Mouse (Mus musculus) midbrain, embryonic 11.5 days (tissue): ENCODE data around the gene F8. TPM values are rescaled to one million over a fixed set of nuclear protein-coding genes. Genes with fewer than 3 reads are reported as not detected.
"Not testable (repeated sequence)": the region's sequence is repeated elsewhere in the genome, so short reads cannot be mapped to it uniquely, and the experiment has no call there.

ENCODE experiments used
- ATAC-seq: fragments of 200-750 bp; cut with Nextera tagmentation; 2 replicates; pipeline ENCODE4 v1.8.0; 2017; ENCODE audit warnings: moderate TSS enrichment, moderate library complexity; ENCODE audit not compliant: low FRiP score
- DNase-seq: peaks from one replicate; pipeline ENCODE4 v3.0.0; 2015; ENCODE audit warnings: low spot score; ENCODE audit errors: missing footprints
- H3K27ac ChIP-seq: fragments of 300-500 bp; sonication (generic); 2 replicates; pipeline ENCODE4 v1.5.1; 2014; ENCODE audit warnings: low read depth, low read length
- H3K27me3 ChIP-seq: fragments of 300-500 bp; sonication (generic); 2 replicates; pipeline ENCODE4 v1.6.1; 2014; ENCODE audit warnings: mild to moderate bottlenecking, low read length, moderate library complexity, mixed read lengths; ENCODE audit not compliant: control insufficient read depth, insufficient read depth
- H3K36me3 ChIP-seq: fragments of 300-500 bp; sonication (generic); 2 replicates; pipeline ENCODE4 v1.6.1; 2014; ENCODE audit warnings: mild to moderate bottlenecking, low read length, moderate library complexity, mixed read lengths; ENCODE audit not compliant: control insufficient read depth, insufficient read depth
- H3K4me1 ChIP-seq: fragments of 300-500 bp; sonication (generic); 2 replicates; pipeline ENCODE4 v1.6.1; 2014; ENCODE audit warnings: low read length; ENCODE audit not compliant: control insufficient read depth, insufficient read depth
- H3K4me2 ChIP-seq: fragments of 300-500 bp; sonication (generic); 2 replicates; pipeline ENCODE4 v1.6.1; 2014; ENCODE audit warnings: mild to moderate bottlenecking, moderate library complexity
- H3K4me3 ChIP-seq: fragments of 300-500 bp; sonication (generic); 2 replicates; pipeline ENCODE4 v1.5.1; 2014; ENCODE audit warnings: low read depth, low read length
- H3K9ac ChIP-seq: fragments of 300-500 bp; sonication (generic); 2 replicates; pipeline ENCODE4 v1.6.1; 2014; ENCODE audit warnings: low read length
- H3K9me3 ChIP-seq: fragments of 300-500 bp; sonication (generic); 2 replicates; pipeline ENCODE4 v1.6.1; 2016; ENCODE audit warnings: low read length; ENCODE audit not compliant: control insufficient read depth
- WGBS: fragments of 180-500 bp; shearing (Covaris S2); extraction: QIAGEN DNeasy Blood & Tissue Kit; methylation state at CpG from one replicate; pipeline ENCODE4 v1.1.7; 2014; 5-methylcytosine and 5-hydroxymethylcytosine counted together
- polyA plus RNA-seq: library from polyadenylated mRNA; unstranded; fragments of >200 nt; fragmentation: Nextera tagmentation; extraction: Ambion mirVana; gene quantifications from 2 replicates; pipeline ENCODE4 v1.2.1, GENCODE M21; 2014

Gene F8
- polyA plus RNA-seq, 1 experiment from 2014 or later, result 1.4 TPM

DNA sequence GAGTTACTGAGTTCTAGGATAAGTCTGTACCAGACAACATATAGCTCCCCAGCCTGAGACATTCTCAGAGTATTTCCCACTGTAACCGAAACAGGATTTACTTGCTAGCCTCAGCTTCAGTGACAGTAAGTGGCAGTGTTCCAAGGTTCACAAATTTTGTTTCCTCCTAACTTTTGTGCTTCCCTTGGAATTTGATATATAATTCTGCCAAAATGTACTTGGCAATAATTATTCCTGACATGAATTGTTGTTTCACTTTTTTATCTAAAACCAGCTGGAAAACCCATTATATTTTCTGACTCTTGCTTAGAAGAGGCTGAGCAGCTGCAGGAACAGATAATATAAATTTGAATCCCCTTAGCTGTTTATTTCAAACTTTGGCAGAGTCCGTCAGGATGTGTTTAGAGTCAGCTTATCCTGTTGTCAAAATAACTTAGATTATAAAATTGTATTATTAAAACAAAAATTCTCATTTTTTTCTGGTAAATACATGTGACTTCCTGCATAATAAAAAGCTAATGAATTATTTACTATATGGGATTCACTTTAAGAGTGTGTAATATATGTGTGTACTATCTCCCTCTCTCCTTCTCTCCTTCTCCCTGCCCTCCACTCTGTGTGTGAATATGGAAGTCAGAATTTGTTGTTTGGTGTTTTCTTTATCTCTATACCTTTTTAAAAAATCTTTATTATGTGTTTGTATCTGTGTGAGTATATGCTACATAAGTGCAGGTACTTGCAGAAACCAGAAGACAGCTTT, 9.6 kb downstream of the F8 start:
- no peaks in the 10 kb centered on the region for H3K27me3 ChIP-seq
- no peak overlapping the region for H3K4me2 ChIP-seq
- WGBS, result 80% methylated on average over 2 of the region's 2 CpGs
- no peaks in the 10 kb centered on the region for H3K9me3 ChIP-seq
- ATAC-seq, result no peak
- no peak overlapping the region for H3K27ac ChIP-seq
- H3K4me1 ChIP-seq, result no peaks in the 10 kb centered on the region
- H3K36me3 ChIP-seq, result no peaks in the 10 kb centered on the region
- no peak overlapping the region for H3K9ac ChIP-seq
- no peak for DNase-seq
- no peak overlapping the region for H3K4me3 ChIP-seq

DNA sequence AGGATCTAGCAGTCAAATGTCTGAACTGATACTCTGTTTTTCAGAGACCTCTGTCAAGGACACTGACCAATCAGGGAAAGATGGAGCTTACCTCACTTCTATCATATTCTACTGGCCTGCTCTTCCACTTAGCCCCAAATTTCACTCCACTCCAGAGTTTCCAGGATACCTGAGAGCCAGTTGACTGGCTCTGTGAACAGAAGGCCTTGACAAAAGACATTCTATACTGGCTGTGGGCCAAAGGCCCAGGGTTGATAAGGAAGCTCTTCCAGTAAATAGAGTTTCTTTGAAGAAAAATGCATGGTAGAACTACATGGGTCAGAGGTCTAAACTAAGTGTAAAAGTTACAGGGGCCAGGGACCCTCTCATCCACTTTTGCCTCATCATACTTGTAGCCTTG, 12.2 kb downstream of the F8 start:
- Histone ChIP-seq H3K9me3 (no peaks in the 10 kb centered on the region), H3K4me1 (no peaks in the 10 kb centered on the region), H3K9ac (no peak overlapping the region), H3K4me3 (no peak overlapping the region), H3K27ac (no peak overlapping the region), H3K4me2 (no peak overlapping the region), H3K27me3 (no peaks in the 10 kb centered on the region), H3K36me3 (no peaks in the 10 kb centered on the region)
- no peak for DNase-seq
- ATAC-seq, result no peak

DNA sequence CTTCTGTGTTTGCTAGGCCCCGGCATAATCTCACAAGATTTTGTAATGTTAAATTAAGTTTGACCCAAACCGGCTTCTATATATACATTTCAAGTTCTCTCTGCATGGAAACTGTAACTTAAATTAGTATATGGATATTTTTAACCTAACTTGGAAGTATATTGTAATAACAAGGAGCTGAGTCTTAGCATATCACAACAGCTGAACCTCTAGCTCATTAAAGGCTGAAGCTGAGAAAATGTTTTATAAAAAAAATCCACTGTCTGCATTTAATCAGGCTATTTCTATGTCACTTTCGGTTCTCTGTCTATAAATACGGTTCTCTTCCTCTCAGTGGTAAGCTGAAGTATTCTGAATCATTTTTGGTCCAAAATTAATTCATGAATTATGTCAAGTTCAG, 58.9 kb downstream of the F8 start:
- Histone ChIP-seq H3K4me1 (no peaks in the 10 kb centered on the region), H3K36me3 (no peaks in the 10 kb centered on the region), H3K9me3 (no peaks in the 10 kb centered on the region), H3K4me3 (no peak overlapping the region), H3K9ac (no peak overlapping the region), H3K4me2 (no peak overlapping the region), H3K27me3 (no peaks in the 10 kb centered on the region), H3K27ac (no peak overlapping the region)
- no peak for ATAC-seq
- 93% methylated on average over 4 of the region's 4 CpGs for WGBS
- DNase-seq, result no peak

DNA sequence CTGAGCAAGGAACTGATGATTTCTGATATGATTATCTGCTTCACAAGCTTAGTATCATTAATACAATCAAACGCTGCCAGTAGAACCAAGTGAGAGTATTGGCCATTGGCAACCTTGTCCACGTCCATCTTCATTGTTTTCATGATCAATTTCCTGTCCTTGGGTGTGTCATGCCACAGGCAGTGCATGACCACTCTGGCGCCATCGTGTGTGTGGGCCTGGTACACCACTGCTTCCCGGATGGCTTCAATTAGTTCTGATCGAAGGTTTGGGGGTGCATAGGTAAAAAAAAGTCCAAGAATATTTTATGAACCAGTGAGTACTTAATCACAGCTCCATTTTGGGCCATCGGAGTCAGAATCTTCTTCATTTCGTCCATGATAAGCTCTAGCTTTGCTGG, 110.7 kb downstream of the F8 start:
- H3K9me3 ChIP-seq, result no peaks in the 10 kb centered on the region
- WGBS, result 74% methylated on average over 8 of the region's 8 CpGs
- DNase-seq (no peak), ATAC-seq (no peak)
- H3K27ac ChIP-seq, result no peak overlapping the region
- no peak overlapping the region for H3K4me3 ChIP-seq
- no peak overlapping the region for H3K4me2 ChIP-seq
- H3K4me1 ChIP-seq, result no peaks in the 10 kb centered on the region
- no peak overlapping the region for H3K9ac ChIP-seq
- H3K27me3 ChIP-seq, result no peaks in the 10 kb centered on the region
- H3K36me3 ChIP-seq, result no peaks in the 10 kb centered on the region

DNA sequence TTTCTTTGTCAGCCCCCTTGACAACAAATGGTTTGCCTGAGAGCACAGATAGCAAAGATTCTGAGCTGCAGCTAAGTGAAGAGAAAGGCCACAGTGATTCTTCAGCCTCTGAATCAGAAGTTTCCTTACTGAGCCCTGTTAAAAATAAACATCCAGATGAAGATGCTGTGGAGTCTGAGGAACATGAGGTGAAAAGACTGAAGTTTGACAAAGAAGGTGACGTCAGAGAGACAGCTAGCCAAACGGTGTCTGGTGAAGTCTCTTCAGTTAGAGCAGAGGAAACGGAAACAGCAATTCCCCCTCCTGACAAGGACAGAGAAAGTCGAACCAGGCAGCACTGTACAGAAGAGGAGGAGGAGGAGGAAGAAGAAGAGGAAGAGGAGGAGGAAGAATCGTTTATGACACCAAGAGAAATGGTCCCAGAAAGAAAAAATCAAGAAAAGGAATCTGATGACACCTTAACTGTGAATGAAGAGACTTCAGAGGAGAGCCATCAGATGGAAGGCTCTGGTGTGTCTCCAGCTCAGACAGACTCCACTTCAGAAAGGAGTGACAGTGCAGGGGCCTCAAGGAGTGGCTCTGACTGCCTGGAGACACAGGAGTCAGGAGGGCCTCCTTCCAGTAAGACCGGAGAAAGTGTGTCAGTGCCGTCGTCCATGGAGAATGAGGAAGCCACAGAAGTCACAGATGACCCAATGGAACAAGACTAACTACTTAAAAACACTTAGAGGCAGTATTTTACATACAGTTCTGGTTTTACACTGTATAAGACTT, 148.6 kb downstream of the F8 start:
- H3K36me3 ChIP-seq, H3K27me3 ChIP-seq, ATAC-seq, H3K9me3 ChIP-seq, H3K4me2 ChIP-seq, H3K4me1 ChIP-seq, H3K4me3 ChIP-seq, H3K27ac ChIP-seq, DNase-seq, H3K9ac ChIP-seq: not testable (repeated sequence)
- 82% methylated on average over 7 of the region's 8 CpGs for WGBS

DNA sequence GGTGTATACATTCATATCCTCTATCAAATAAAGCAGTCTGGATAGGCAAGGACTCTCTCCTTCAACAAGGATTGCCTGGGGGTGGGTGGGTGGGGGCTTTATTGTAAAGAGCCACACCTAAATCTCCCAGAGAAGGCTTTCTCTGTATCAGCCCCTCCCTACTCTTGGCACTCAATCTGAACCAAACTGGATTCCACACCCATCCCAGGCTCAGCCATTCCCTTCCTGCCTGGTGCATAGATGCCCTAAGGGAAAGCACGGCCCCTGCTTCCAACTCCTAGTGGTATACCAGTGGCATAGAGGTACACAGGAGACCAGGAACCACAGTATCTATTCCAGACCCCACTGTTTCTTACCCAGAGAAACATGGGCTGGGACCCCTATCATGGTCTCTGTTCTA, 151.0 kb downstream of the F8 start:
- Histone ChIP-seq H3K4me1 (no peaks in the 10 kb centered on the region), H3K27me3 (no peaks in the 10 kb centered on the region), H3K36me3 (no peaks in the 10 kb centered on the region), H3K9ac (no peak overlapping the region), H3K4me3 (no peak overlapping the region), H3K9me3 (no peaks in the 10 kb centered on the region), H3K4me2 (no peak overlapping the region), H3K27ac (no peak overlapping the region)
- 89% methylated on average over 1 of the region's 1 CpGs for WGBS
- DNase-seq (no peak), ATAC-seq (no peak)

DNA sequence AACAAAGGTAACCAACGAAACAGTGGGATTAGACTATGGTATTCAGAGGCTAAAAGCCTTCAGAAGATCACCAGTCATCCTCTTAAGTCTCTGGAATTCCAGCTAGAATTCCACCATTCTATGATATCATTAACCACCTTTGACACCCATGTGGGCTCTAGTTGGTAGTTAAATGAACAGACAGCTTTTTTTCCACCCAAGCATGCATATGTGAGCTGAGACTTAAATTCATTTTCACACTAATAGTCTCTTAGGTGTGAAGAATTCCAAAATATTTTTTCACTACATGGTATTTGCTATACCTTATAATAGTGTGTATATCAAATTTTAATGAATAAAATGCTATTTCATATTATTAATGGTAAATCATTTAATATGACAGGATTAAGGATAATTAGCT, 218.7 kb downstream of the F8 start, which contains the start of gene Smim9:
Gene Smim9 (minus strand): TSS at position 101 of the 400 bp plus-strand sequence.
- Histone ChIP-seq H3K9ac (no peak within 1 kb of the TSS), H3K4me2 (no peak within 1 kb of the TSS), H3K36me3 (no peaks in the 10 kb centered on the region), H3K4me1 (no peaks in the 10 kb centered on the region), H3K9me3 (no peaks in the 10 kb centered on the region), H3K4me3 (no peak within 1 kb of the TSS), H3K27ac (no peak within 1 kb of the TSS), H3K27me3 (no peaks in the 10 kb centered on the region)
- 71% methylated on average over 1 of the region's 1 CpGs for WGBS
- ATAC-seq (no peak), DNase-seq (no peak)

DNA sequence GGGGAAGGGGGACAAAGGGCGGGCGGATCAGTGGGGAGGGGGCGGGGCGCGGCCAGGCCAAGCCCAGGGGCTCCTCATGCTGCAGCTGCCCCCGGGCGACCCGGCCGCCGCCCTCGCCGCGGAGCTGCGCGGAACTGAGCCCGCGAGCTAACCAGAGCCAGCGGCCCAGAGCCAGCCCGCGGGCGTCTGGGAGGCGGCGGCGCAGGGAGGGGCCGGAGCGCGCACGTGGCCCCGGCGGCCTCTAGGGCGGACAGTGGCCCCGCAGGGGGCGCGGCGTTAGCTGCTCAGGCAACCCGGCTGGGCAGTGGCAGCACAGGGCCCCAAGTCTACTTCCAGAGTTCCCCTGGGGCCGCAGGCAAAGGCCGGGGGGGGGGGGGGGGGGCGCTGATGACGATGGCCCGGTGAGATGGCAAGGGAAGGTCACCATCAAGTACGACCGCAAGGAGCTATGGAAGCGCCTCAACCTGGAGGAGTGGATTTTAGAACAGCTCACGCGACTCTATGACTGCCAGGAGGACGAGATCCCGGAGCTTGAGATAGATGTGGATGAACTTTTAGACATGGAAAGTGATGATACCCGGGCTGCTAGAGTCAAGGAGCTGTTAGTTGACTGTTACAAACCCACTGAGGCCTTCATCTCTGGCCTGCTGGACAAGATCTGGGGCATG, 226.7 kb downstream of the F8 start:
- H3K27ac ChIP-seq, result no peak overlapping the region

DNA sequence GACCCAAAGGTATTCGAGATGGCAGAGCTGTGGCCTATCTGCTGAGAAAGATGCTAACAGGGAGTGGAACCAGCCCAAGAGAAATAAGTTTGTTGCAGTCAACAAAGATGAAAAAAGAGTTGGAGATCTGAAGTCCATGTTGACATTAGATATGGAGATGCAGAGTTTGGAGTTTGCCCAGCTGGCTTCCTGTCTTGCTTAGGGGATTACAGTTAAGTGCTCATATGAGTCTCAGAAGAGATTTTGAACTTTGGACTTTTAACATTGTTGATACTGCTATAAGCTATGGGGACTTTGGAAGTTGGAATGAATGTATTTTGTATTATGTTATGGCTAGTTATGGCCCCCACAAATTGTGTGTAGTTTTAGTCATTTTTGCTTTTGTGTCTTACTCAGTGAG, 230.2 kb downstream of the F8 start:
- ATAC-seq, result no peak
- 62% methylated on average over 1 of the region's 1 CpGs for WGBS
- Histone ChIP-seq H3K4me2 (no peak overlapping the region), H3K27me3 (no peaks in the 10 kb centered on the region), H3K27ac (no peak overlapping the region), H3K9ac (no peak overlapping the region), H3K4me3 (no peak overlapping the region), H3K9me3 (no peaks in the 10 kb centered on the region), H3K36me3 (no peaks in the 10 kb centered on the region), H3K4me1 (no peaks in the 10 kb centered on the region)
- DNase-seq, result no peak

More for the DNA sequence above, 226.7 kb downstream of the F8 start:
- no peaks in the 10 kb centered on the region for H3K4me1 ChIP-seq
- no peaks in the 10 kb centered on the region for H3K27me3 ChIP-seq
- H3K36me3 ChIP-seq, result no peaks in the 10 kb centered on the region
- peak overlapping the region; percentile 29 for H3K4me3 ChIP-seq
- DNase-seq (peak; percentile 89), ATAC-seq (peak; percentile 95)
- peak overlapping the region; percentile 43 for H3K4me2 ChIP-seq
- H3K9me3 ChIP-seq, result no peaks in the 10 kb centered on the region
- peak overlapping the region; percentile 49 for H3K9ac ChIP-seq
- 34% methylated on average over 20 of the region's 49 CpGs for WGBS
